Mouse (Mus musculus): ENCODE data around the gene Fgf3. TPM values are rescaled to one million over a fixed set of nuclear protein-coding genes. Genes with fewer than 3 reads are reported as not detected.
"Not testable (repeated sequence)": the region's sequence is repeated elsewhere in the genome, so short reads cannot be mapped to it uniquely, and the experiment has no call there.

The Fgf3 gene
- total RNA-seq, 2 experiments from 2014 or later, result not detected

GRCm38 (mm10) chr7:144857158-144857557, 19.3 kb downstream of the Fgf3 start:
- DNase-seq, result no peak
- intact Hi-C loops (cut with DNase I), result no loop called here

GRCm38 (mm10) chr7:144857826-144858342, 20.0 kb downstream of the Fgf3 start:
- intact Hi-C loops (cut with DNase I), result no loop called here
- DNase-seq, result no peak

GRCm38 (mm10) chr7:144858702-144859101, 20.8 kb downstream of the Fgf3 start:
- no peak for DNase-seq
- intact Hi-C loops (cut with DNase I), result no loop called here

- intact Hi-C loops (cut with DNase I), result no loop called here
- no peak for DNase-seq
These were observed 23.3 kb downstream of the Fgf3 start for GRCm38 (mm10) chr7:144861056-144861768.

GRCm38 (mm10) chr7:144861769-144862070, 23.8 kb downstream of the Fgf3 start:
- intact Hi-C loops (cut with DNase I), result no loop called here
- DNase-seq, result no peak

- intact Hi-C loops (cut with DNase I), result no loop called here
- DNase-seq, result no peak
These were observed 24.2 kb downstream of the Fgf3 start for GRCm38 (mm10) chr7:144862126-144862525.

- DNase-seq, result no peak
- intact Hi-C loops (cut with DNase I), result no loop called here
These were observed 24.8 kb downstream of the Fgf3 start for GRCm38 (mm10) chr7:144862712-144863111.

GRCm38 (mm10) chr7:144863196-144863595, 25.3 kb downstream of the Fgf3 start:
- no peak for DNase-seq
- intact Hi-C loops (cut with DNase I), result no loop called here

- intact Hi-C loops (cut with DNase I), result no loop called here
- DNase-seq, result no peak
These were observed 26.3 kb downstream of the Fgf3 start for GRCm38 (mm10) chr7:144864160-144864670.

- DNase-seq, result no peak
- intact Hi-C loops (cut with DNase I), result no loop called here
These were observed 29.3 kb downstream of the Fgf3 start for GRCm38 (mm10) chr7:144867161-144867560.

GRCm38 (mm10) chr7:144867602-144868001, 29.7 kb downstream of the Fgf3 start:
- DNase-seq, result no peak
- intact Hi-C loops (cut with DNase I), result no loop called here

- intact Hi-C loops (cut with DNase I), result no loop called here
- no peak for DNase-seq
These were observed 34.5 kb downstream of the Fgf3 start for GRCm38 (mm10) chr7:144872420-144872819.

GRCm38 (mm10) chr7:144873160-144873559, 35.3 kb downstream of the Fgf3 start:
- intact Hi-C loops (cut with DNase I), result no loop called here
- DNase-seq, result no peak

- intact Hi-C loops (cut with DNase I), result no loop called here
- DNase-seq, result no peak
These were observed 36.3 kb downstream of the Fgf3 start for GRCm38 (mm10) chr7:144874226-144874625.

GRCm38 (mm10) chr7:144878401-144878800, 40.5 kb downstream of the Fgf3 start:
- DNase-seq, result no peak
- intact Hi-C loops (cut with DNase I), result no loop called here

- DNase-seq, result no peak
- intact Hi-C loops (cut with DNase I), result no loop called here
These were observed 45.2 kb downstream of the Fgf3 start for GRCm38 (mm10) chr7:144883106-144883505.

GRCm38 (mm10) chr7:144887672-144888071, 49.8 kb downstream of the Fgf3 start:
- no peak for DNase-seq
- intact Hi-C loops (cut with DNase I), result no loop called here

GRCm38 (mm10) chr7:144888564-144889299, 50.8 kb downstream of the Fgf3 start:
- DNase-seq, result no peak
- intact Hi-C loops (cut with DNase I), result no loop called here

GRCm38 (mm10) chr7:144890661-144891060, 52.8 kb downstream of the Fgf3 start:
- DNase-seq; intact Hi-C loops (cut with DNase I): not testable (repeated sequence)

GRCm38 (mm10) chr7:144891863-144892262, 54.0 kb downstream of the Fgf3 start:
- intact Hi-C loops (cut with DNase I), result no loop called here
- no peak for DNase-seq

- intact Hi-C loops (cut with DNase I), result no loop called here
- no peak for DNase-seq
These were observed 54.4 kb downstream of the Fgf3 start for GRCm38 (mm10) chr7:144892322-144892721.

Data from heart, postnatal 36 days (tissue).